Mouse (Mus musculus) layer of hippocampus, postnatal 10 days (tissue): Measurements from ENCODE around the gene Gm21319. TPM values are rescaled to one million over a fixed set of nuclear protein-coding genes. Genes with fewer than 3 reads are reported as not detected.
"Not testable (repeated sequence)": the region's sequence is repeated elsewhere in the genome, so short reads cannot be mapped to it uniquely, and the experiment has no call there.

Experiments
- DNase-seq, 2 experiments: peaks; one replicate each; pipeline ENCODE4 v3.0.0; 2021; ENCODE audit warnings: low spot score in 2 of 2
- long read RNA-seq: library from polyadenylated mRNA; stranded (forward); transcript quantifications from one replicate; pipeline ENCODE4 v2.0.0, GENCODE M21; 2023
- total RNA-seq, 2 experiments: library from RNA; stranded (reverse); gene quantifications; 2 replicates each; pipeline ENCODE4 v1.2.3; 2021

The Gm21319 gene
- not detected for total RNA-seq
- long read RNA-seq: 0 reads

GRCm38 (mm10) chr12:87775655-87776054 lies at the start of gene Gm21319:
Gene Gm21319, minus strand, starts transcription at chr12:87775755.
- not testable (repeated sequence) for DNase-seq

- DNase-seq: not testable (repeated sequence)
Measured at GRCm38 (mm10) chr12:87816277-87816676, 40.7 kb upstream of the Gm21319 start, which contains the start of gene BB287469. Gene BB287469, plus strand, starts transcription at chr12:87816577.

GRCm38 (mm10) chr12:87797971-87798370 lies 22.4 kb upstream of the Gm21319 start:
- DNase-seq: not testable (repeated sequence)

GRCm38 (mm10) chr12:87795212-87795611 lies 19.7 kb upstream of the Gm21319 start, which contains the start of gene Gm21936:
Gene Gm21936, plus strand, starts transcription at chr12:87795512.
- not testable (repeated sequence) for DNase-seq

Other genes starting within 250 kb of the Gm21319 start
- gene Oog1, start 173.1 kb downstream of the Gm21319 start, total RNA-seq: not detected
- gene Gm4027, start 156.9 kb downstream of the Gm21319 start, total RNA-seq: not detected
- not detected for gene Gm16381, start 131.1 kb downstream of the Gm21319 start, total RNA-seq
- gene Gm21936, start 19.8 kb upstream of the Gm21319 start, total RNA-seq: not detected
- gene BB287469, start 40.8 kb upstream of the Gm21319 start, total RNA-seq: not detected
- not detected for gene Gm2001, start 66.6 kb upstream of the Gm21319 start, total RNA-seq
- gene Gm2016, start 98.3 kb upstream of the Gm21319 start, total RNA-seq: not detected
- not detected for gene Gm2022, start 119.6 kb upstream of the Gm21319 start, total RNA-seq
- not detected for gene Gm2035, start 144.1 kb upstream of the Gm21319 start, total RNA-seq
- not detected for gene Gm2042, start 178.3 kb upstream of the Gm21319 start, total RNA-seq
- gene Gm2075, start 236.1 kb upstream of the Gm21319 start, total RNA-seq: not detected
- gene Gm6803, start 243.0 kb upstream of the Gm21319 start, total RNA-seq: not detected